Mouse (Mus musculus) kidney, embryonic 15.5 days (tissue): ENCODE data around the gene Cdkal1. TPM values are rescaled to one million over a fixed set of nuclear protein-coding genes. Genes with fewer than 3 reads are reported as not detected.

Source experiments
- ATAC-seq: fragments of 200-750 bp; cut with Nextera tagmentation; replicated peaks from 2 replicates; pipeline ENCODE4 v1.8.0; 2017; ENCODE audit warnings: moderate TSS enrichment; ENCODE audit not compliant: low FRiP score
- H3K27ac ChIP-seq: fragments of 300-500 bp; sonication (generic); 2 replicates; pipeline ENCODE4 v1.5.1; 2015; ENCODE audit warnings: mild to moderate bottlenecking, inconsistent platforms
- H3K27me3 ChIP-seq: fragments of 300-500 bp; sonication (generic); 2 replicates; pipeline ENCODE4 v1.6.1; 2015; ENCODE audit warnings: inconsistent platforms
- H3K36me3 ChIP-seq: fragments of 300-500 bp; sonication (generic); 2 replicates; pipeline ENCODE4 v1.6.1; 2015; ENCODE audit warnings: inconsistent platforms
- H3K4me1 ChIP-seq: fragments of 300-500 bp; sonication (generic); 2 replicates; pipeline ENCODE4 v1.6.1; 2015; ENCODE audit warnings: inconsistent platforms
- H3K4me2 ChIP-seq: fragments of 300-500 bp; sonication (generic); 2 replicates; pipeline ENCODE4 v1.6.1; 2015; ENCODE audit warnings: moderate library complexity, mild to moderate bottlenecking, inconsistent platforms
- H3K4me3 ChIP-seq: fragments of 300-500 bp; sonication (generic); replicated peaks from 2 replicates; pipeline ENCODE4 v1.5.1; 2015; ENCODE audit warnings: mild to moderate bottlenecking, inconsistent platforms
- H3K9ac ChIP-seq: fragments of 300-500 bp; sonication (generic); 2 replicates; pipeline ENCODE4 v1.6.1; 2015; ENCODE audit warnings: mild to moderate bottlenecking, inconsistent platforms
- H3K9me3 ChIP-seq: fragments of 300-500 bp; sonication (generic); replicated peaks from 2 replicates; pipeline ENCODE4 v1.6.1; 2016; ENCODE audit warnings: inconsistent platforms
- WGBS: fragments of 180-500 bp; shearing (Covaris S2); methylation state at CpG from one replicate; pipeline ENCODE4 v1.1.7; 2015; ENCODE audit warnings: mixed read lengths; 5-methylcytosine and 5-hydroxymethylcytosine counted together
- polyA plus RNA-seq: library from polyadenylated mRNA; unstranded; fragments of >200 nt; fragmentation: Nextera tagmentation; extraction: Ambion mirVana; gene quantifications from 2 replicates; pipeline ENCODE4 v1.2.1, GENCODE M21; 2015

Cdkal1 gene
- polyA plus RNA-seq, 1 experiment from 2014 or later, result 33.5 TPM

- Histone ChIP-seq H3K4me3 (no peak overlapping the region), H3K9ac (no peak overlapping the region), H3K27ac (no peak overlapping the region), H3K27me3 (no peaks in the 10 kb centered on the region), H3K4me2 (no peak overlapping the region), H3K4me1 (peaks cover 6% of the 10 kb centered on the region; the same call in 1 of the 2 replicates), H3K9me3 (no peaks in the 10 kb centered on the region), H3K36me3 (no peaks in the 10 kb centered on the region)
- 41% methylated on average over 11 of the region's 11 CpGs for WGBS
- ATAC-seq, result peak; percentile 33
Observed at GRCm38 (mm10) chr13:29233970-29234369, 621.5 kb downstream of the Cdkal1 start.

GRCm38 (mm10) chr13:29232681-29233080 is 622.8 kb downstream of the Cdkal1 start:
- no peaks in the 10 kb centered on the region for H3K36me3 ChIP-seq
- WGBS, result 28% methylated on average over 4 of the region's 4 CpGs
- H3K4me3 ChIP-seq, result no peak overlapping the region
- no peak overlapping the region for H3K9ac ChIP-seq
- H3K4me2 ChIP-seq, result no peak overlapping the region
- H3K9me3 ChIP-seq, result no peaks in the 10 kb centered on the region
- no peak for ATAC-seq
- H3K4me1 ChIP-seq, result peaks cover 6% of the 10 kb centered on the region; the same call in 1 of the 2 replicates
- H3K27me3 ChIP-seq, result no peaks in the 10 kb centered on the region
- no peak overlapping the region for H3K27ac ChIP-seq

GRCm38 (mm10) chr13:29224815-29225214 is 630.7 kb downstream of the Cdkal1 start:
- WGBS, result 66% methylated on average over 5 of the region's 5 CpGs
- Histone ChIP-seq H3K9me3 (no peaks in the 10 kb centered on the region), H3K27ac (no peak overlapping the region), H3K4me3 (no peak overlapping the region), H3K27me3 (no peaks in the 10 kb centered on the region), H3K36me3 (no peaks in the 10 kb centered on the region), H3K4me1 (peaks cover 7% of the 10 kb centered on the region), H3K9ac (no peak overlapping the region), H3K4me2 (no peak overlapping the region)
- ATAC-seq, result no peak

- 19% methylated on average over 10 of the region's 10 CpGs for WGBS
- Histone ChIP-seq H3K27ac (peak overlapping the region; percentile 71), H3K27me3 (no peaks in the 10 kb centered on the region), H3K36me3 (no peaks in the 10 kb centered on the region), H3K9ac (no peak overlapping the region), H3K9me3 (no peaks in the 10 kb centered on the region), H3K4me1 (peaks cover 7% of the 10 kb centered on the region), H3K4me3 (no peak overlapping the region), H3K4me2 (0 out of 2 replicates have a peak overlapping the region, but pooled peaks have one; percentile 15)
- peak; percentile 80 for ATAC-seq
Observed at GRCm38 (mm10) chr13:29222261-29222838, 633.1 kb downstream of the Cdkal1 start.

- no peak overlapping the region for H3K9ac ChIP-seq
- no peaks in the 10 kb centered on the region for H3K36me3 ChIP-seq
- no peaks in the 10 kb centered on the region for H3K9me3 ChIP-seq
- WGBS, result 72% methylated on average over 5 of the region's 5 CpGs
- ATAC-seq, result no peak
- peaks cover 7% of the 10 kb centered on the region for H3K4me1 ChIP-seq
- H3K27ac ChIP-seq, result no peak overlapping the region
- no peak overlapping the region for H3K4me2 ChIP-seq
- H3K27me3 ChIP-seq, result no peaks in the 10 kb centered on the region
- no peak overlapping the region for H3K4me3 ChIP-seq
Observed at GRCm38 (mm10) chr13:29221646-29222045, 633.8 kb downstream of the Cdkal1 start.

- H3K9ac ChIP-seq, result no peak overlapping the region
- no peak overlapping the region for H3K27ac ChIP-seq
- H3K27me3 ChIP-seq, result no peaks in the 10 kb centered on the region
- ATAC-seq, result no peak
- no peaks in the 10 kb centered on the region for H3K36me3 ChIP-seq
- H3K9me3 ChIP-seq, result no peaks in the 10 kb centered on the region
- H3K4me3 ChIP-seq, result no peak overlapping the region
- H3K4me2 ChIP-seq, result no peak overlapping the region
- H3K4me1 ChIP-seq, result peaks cover 7% of the 10 kb centered on the region
Observed at GRCm38 (mm10) chr13:29218594-29219230, 636.8 kb downstream of the Cdkal1 start.

- WGBS, result 4% methylated on average over 27 of the region's 27 CpGs
- Histone ChIP-seq H3K27me3 (no peaks in the 10 kb centered on the region), H3K9me3 (no peaks in the 10 kb centered on the region), H3K36me3 (no peaks in the 10 kb centered on the region), H3K9ac (peak overlapping the region; percentile 27), H3K4me3 (peak overlapping the region; percentile 44), H3K27ac (peak overlapping the region; percentile 80), H3K4me2 (peak overlapping the region; percentile 71), H3K4me1 (peaks cover 14% of the 10 kb centered on the region)
- peak; percentile 92 for ATAC-seq
Observed at GRCm38 (mm10) chr13:29210159-29211021, 645.1 kb downstream of the Cdkal1 start.

- H3K27ac ChIP-seq, result no peak overlapping the region
- 85% methylated on average over 6 of the region's 6 CpGs for WGBS
- H3K36me3 ChIP-seq, result no peaks in the 10 kb centered on the region
- no peak overlapping the region for H3K4me3 ChIP-seq
- no peak overlapping the region for H3K4me2 ChIP-seq
- no peak overlapping the region for H3K9ac ChIP-seq
- no peak for ATAC-seq
- H3K27me3 ChIP-seq, result no peaks in the 10 kb centered on the region
- H3K4me1 ChIP-seq, result peaks cover 14% of the 10 kb centered on the region
- no peaks in the 10 kb centered on the region for H3K9me3 ChIP-seq
Observed at GRCm38 (mm10) chr13:29208749-29209148, 646.7 kb downstream of the Cdkal1 start.

GRCm38 (mm10) chr13:29203856-29204255 is 651.6 kb downstream of the Cdkal1 start:
- Histone ChIP-seq H3K27me3 (no peaks in the 10 kb centered on the region), H3K4me1 (peaks cover 5% of the 10 kb centered on the region), H3K27ac (no peak overlapping the region), H3K9me3 (no peaks in the 10 kb centered on the region), H3K4me2 (no peak overlapping the region), H3K9ac (no peak overlapping the region), H3K36me3 (no peaks in the 10 kb centered on the region), H3K4me3 (no peak overlapping the region)
- 77% methylated on average over 5 of the region's 5 CpGs for WGBS
- no peak for ATAC-seq

GRCm38 (mm10) chr13:29203426-29203825 is 652.0 kb downstream of the Cdkal1 start:
- Histone ChIP-seq H3K9ac (no peak overlapping the region), H3K27ac (no peak overlapping the region), H3K27me3 (no peaks in the 10 kb centered on the region), H3K36me3 (no peaks in the 10 kb centered on the region), H3K9me3 (no peaks in the 10 kb centered on the region), H3K4me3 (no peak overlapping the region), H3K4me2 (no peak overlapping the region), H3K4me1 (peaks cover 5% of the 10 kb centered on the region)
- ATAC-seq, result no peak
- WGBS, result 81% methylated on average over 5 of the region's 5 CpGs

- no peak for ATAC-seq
- Histone ChIP-seq H3K4me2 (no peak overlapping the region), H3K36me3 (no peaks in the 10 kb centered on the region), H3K4me3 (no peak overlapping the region), H3K4me1 (peaks cover 5% of the 10 kb centered on the region), H3K9ac (no peak overlapping the region), H3K9me3 (no peaks in the 10 kb centered on the region), H3K27ac (no peak overlapping the region), H3K27me3 (no peaks in the 10 kb centered on the region)
- WGBS, result 38% methylated on average over 2 of the region's 2 CpGs
Observed at GRCm38 (mm10) chr13:29202562-29202961, 652.9 kb downstream of the Cdkal1 start.

GRCm38 (mm10) chr13:29199679-29200078 is 655.8 kb downstream of the Cdkal1 start:
- 27% methylated on average over 6 of the region's 6 CpGs for WGBS
- ATAC-seq, result peak; percentile 66; the same call in 1 of the 2 replicates
- Histone ChIP-seq H3K36me3 (no peaks in the 10 kb centered on the region), H3K4me3 (no peak overlapping the region), H3K4me2 (no peak overlapping the region), H3K9me3 (no peaks in the 10 kb centered on the region), H3K4me1 (peaks cover 5% of the 10 kb centered on the region), H3K27me3 (no peaks in the 10 kb centered on the region), H3K27ac (no peak overlapping the region), H3K9ac (no peak overlapping the region)
